Mouse (Mus musculus): ENCODE data around the gene Dbr1. TPM values are rescaled to one million over a fixed set of nuclear protein-coding genes. Genes with fewer than 3 reads are reported as not detected.

Dbr1 gene
- polyA plus RNA-seq, 1 experiment from 2014 or later: 29.1 TPM

DNA sequence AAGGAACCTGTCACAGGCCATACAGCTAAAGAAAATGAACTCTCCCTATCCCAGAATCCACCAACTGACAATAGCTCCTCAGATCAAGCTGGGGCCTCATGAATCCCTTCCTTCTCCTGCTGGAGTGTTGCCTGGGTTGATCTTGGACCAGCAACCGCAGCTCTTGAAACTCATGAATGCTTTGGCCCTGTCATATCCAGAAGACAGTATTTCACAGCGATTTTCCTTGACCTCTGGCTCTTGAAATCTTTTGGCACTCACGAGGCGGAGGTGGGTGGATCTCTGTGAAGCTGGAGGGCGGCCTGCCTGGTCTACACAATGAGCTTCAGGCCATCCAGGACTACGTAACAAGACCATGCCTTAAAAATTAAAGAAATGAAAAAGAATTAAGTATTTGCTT, 48.5 kb downstream of the Dbr1 start:
- no peak for ATAC-seq
- Histone ChIP-seq H3K27me3 (no peaks in the 10 kb centered on the region), H3K4me1 (replicated peaks) (peaks cover 6% of the 10 kb centered on the region), H3K9me3 (no peaks in the 10 kb centered on the region), H3K4me3 (replicated peaks) (no peak overlapping the region), H3K36me3 (no peaks in the 10 kb centered on the region), H3K9ac (replicated peaks) (no peak overlapping the region), H3K4me2 (replicated peaks) (no peak overlapping the region), H3K27ac (no peak overlapping the region)
- 85% methylated on average over 6 of the region's 6 CpGs for WGBS

DNA sequence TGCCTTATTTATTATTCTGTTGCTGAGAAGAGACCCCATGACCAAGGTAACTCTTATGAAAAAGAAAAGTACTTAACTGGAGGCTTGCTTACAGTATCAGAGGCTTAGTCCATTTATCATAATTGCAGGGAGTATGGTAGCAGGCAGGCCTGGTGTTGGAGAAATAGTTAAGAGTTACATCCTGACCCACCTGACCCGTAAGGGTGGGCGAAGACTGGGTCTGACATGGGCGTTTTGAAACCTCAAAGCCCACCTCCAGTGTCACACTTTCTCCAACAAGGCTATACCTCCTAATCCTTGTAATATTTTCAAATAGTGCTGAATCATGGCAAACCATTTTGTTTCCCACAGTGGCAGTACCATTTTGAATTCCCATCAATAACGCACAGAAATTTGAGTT, 53.0 kb downstream of the Dbr1 start:
- Histone ChIP-seq H3K36me3 (no peaks in the 10 kb centered on the region), H3K9ac (replicated peaks) (no peak overlapping the region), H3K27ac (no peak overlapping the region), H3K27me3 (no peaks in the 10 kb centered on the region), H3K4me3 (replicated peaks) (peak overlapping the region; percentile 51; the same call in 1 of the 2 replicates), H3K9me3 (no peaks in the 10 kb centered on the region), H3K4me2 (replicated peaks) (peak overlapping the region; percentile 72), H3K4me1 (replicated peaks) (peaks cover 36% of the 10 kb centered on the region)
- ATAC-seq: no peak
- WGBS: 54% methylated on average over 4 of the region's 4 CpGs

DNA sequence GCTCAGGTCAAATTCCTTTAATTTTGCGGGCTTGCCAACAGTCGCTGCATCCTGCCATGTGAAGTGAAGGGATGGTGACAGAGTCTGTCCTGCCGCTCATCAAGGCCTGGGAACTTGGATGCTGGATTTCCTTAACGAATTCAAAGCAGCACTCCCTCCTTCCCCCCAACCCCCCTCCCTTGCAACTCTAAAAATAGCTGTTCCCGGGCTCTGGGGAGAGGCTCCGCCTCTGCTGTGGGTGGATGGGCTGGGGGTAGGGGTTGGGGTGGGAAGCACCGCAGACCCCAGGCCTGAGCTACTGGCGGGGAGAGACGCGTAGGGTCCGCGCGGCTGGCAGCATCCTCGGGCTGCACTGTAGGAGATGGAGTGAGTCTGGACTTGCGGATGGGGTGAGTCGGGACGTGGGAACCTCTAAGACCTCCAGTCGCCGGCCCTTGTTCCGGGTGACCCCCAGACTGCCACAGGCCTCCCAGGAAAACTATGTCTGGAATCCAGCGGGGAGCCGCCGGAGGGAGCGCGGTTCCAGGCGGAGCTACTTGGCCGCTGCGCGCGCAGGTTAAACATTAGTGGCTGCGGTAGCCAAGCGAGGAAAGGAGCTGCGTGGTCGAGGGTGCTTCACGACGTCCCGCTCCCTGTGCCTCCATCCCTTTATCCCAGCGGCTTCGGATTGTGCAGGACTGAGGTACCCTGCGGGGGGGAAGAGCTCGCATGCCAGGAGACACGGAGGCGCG, 53.8 kb downstream of the Dbr1 start, which contains the start of gene Dzip1l:
Gene Dzip1l (plus strand): TSS at position 216 of the 731 bp plus-strand sequence.
- peak within 1 kb of the TSS; percentile 51 for H3K4me3 ChIP-seq (replicated peaks)
- 0 out of 2 replicates have a peak, but pooled peaks cover 3% of the 10 kb centered on the region for H3K36me3 ChIP-seq
- H3K9ac ChIP-seq (replicated peaks): peak within 1 kb of the TSS; percentile 73
- peak within 1 kb of the TSS; percentile 70 for H3K27ac ChIP-seq
- peak; percentile 94 for ATAC-seq
- peaks cover 36% of the 10 kb centered on the region for H3K4me1 ChIP-seq (replicated peaks)
- peak within 1 kb of the TSS; percentile 72 for H3K4me2 ChIP-seq (replicated peaks)
- H3K9me3 ChIP-seq: no peaks in the 10 kb centered on the region
- WGBS: under 1% methylated on average over 44 of the region's 44 CpGs
- no peaks in the 10 kb centered on the region for H3K27me3 ChIP-seq

DNA sequence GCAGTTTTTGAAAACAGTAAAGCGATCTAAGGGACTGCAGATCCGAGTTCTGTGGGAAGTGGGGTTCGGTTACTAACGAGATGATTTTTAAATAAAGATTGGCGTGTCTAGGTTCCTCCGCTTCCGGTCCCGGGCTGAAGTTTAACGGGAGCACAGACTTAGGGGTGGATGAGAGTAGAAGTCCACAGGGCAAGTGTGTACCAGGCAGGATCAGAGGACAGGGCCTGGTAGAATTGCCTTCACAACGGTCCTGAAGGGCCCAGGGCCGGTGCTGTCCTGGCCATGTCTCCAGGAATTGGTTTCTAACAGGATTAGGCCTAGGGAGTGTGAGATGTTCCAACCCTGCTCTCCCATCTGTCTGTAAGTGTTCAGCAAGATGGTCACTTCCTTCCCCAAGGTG, 54.5 kb downstream of the Dbr1 start:
- H3K9ac ChIP-seq (replicated peaks): peak overlapping the region; percentile 73
- H3K4me3 ChIP-seq (replicated peaks): peak overlapping the region; percentile 51
- 0 out of 2 replicates have a peak, but pooled peaks cover 3% of the 10 kb centered on the region for H3K36me3 ChIP-seq
- peak overlapping the region; percentile 70 for H3K27ac ChIP-seq
- H3K4me1 ChIP-seq (replicated peaks): peaks cover 36% of the 10 kb centered on the region
- H3K27me3 ChIP-seq: no peaks in the 10 kb centered on the region
- WGBS: under 1% methylated on average over 11 of the region's 11 CpGs
- H3K9me3 ChIP-seq: no peaks in the 10 kb centered on the region
- peak; percentile 48; the same call in 1 of the 2 replicates for ATAC-seq
- H3K4me2 ChIP-seq (replicated peaks): peak overlapping the region; percentile 72

DNA sequence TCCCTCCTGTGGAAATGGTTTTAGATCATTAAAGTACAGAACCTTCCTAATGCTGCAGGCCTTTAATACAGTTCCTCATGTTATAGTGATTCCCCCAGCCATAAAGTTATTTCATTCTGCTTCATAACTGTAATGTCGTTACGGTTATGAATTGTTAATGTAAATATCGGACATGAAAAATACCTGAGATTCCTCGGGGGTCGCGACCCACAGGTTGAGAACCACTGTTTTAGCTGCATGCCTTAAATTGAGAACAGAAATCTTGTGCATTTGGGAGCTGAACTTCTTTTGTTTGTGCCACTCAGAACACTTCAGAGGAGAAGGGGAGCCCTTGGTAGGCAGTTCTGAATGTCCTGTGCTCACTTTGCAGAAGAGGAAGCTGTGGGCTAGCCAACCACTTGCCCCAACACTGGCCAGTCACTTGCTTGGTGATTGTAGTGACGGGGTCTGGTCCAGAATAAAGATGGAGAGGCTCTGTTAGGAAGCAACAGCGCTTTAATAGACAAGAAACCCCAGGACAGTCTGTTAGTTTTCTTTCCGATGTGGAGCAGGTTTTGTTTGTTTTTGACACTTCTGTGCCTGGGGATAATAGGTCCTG, 55.0 kb downstream of the Dbr1 start:
- WGBS: 47% methylated on average over 9 of the region's 9 CpGs
- Histone ChIP-seq H3K27me3 (no peaks in the 10 kb centered on the region), H3K27ac (peak overlapping the region; percentile 70), H3K4me1 (replicated peaks) (peaks cover 36% of the 10 kb centered on the region), H3K36me3 (0 out of 2 replicates have a peak, but pooled peaks cover 3% of the 10 kb centered on the region), H3K9me3 (no peaks in the 10 kb centered on the region), H3K4me2 (replicated peaks) (peak overlapping the region; percentile 72), H3K4me3 (replicated peaks) (peak overlapping the region; percentile 51), H3K9ac (replicated peaks) (peak overlapping the region; percentile 73)
- no peak for ATAC-seq

DNA sequence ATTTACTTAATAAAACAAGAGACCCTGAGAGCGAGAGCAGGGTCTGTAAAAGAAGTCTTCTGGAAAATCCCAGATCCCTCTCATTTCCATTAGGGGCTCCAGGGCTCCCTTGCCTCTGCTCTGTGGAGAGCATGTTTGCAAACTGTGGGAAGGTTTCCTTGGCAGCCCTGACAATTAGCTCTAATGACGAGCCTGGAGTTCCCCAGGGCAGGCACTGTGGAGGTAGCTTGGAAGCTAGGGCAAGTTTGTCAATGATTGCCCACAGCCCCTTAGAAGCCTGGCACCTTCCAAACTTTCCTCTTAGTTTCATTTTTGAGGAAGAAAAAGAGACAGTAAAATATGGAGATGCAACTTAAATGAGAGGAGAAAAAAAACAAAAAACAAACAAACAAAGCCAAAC, 56.2 kb downstream of the Dbr1 start:
- Histone ChIP-seq H3K4me3 (replicated peaks) (no peak overlapping the region), H3K4me1 (replicated peaks) (peaks cover 36% of the 10 kb centered on the region), H3K27me3 (no peaks in the 10 kb centered on the region), H3K36me3 (0 out of 2 replicates have a peak, but pooled peaks cover 3% of the 10 kb centered on the region), H3K9ac (replicated peaks) (no peak overlapping the region), H3K27ac (0 out of 2 replicates have a peak overlapping the region, but pooled peaks have one; percentile 32), H3K4me2 (replicated peaks) (peak overlapping the region; percentile 33), H3K9me3 (no peaks in the 10 kb centered on the region)
- no peak for ATAC-seq
- 14% methylated on average over 2 of the region's 2 CpGs for WGBS

DNA sequence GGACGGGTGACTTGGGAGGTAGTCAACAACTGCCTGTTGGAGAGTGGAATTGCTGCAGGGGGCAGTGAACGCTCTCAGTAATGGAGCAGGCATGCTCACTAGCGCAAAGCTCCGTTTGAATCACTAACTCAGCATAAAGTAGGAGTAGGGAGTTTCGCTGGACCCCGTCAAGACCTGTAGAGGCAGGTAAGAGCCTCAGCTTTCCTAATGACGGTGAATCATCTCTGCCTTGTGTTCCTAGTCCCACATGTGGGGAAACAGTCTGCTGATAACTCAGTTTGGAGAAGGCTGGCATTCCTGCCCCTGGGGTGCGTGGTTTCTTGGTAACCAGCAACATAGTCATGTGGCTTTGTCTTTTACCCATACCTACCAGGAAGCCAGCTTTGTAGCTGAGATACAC, 56.7 kb downstream of the Dbr1 start:
- no peak for ATAC-seq
- Histone ChIP-seq H3K27me3 (no peaks in the 10 kb centered on the region), H3K4me1 (replicated peaks) (peaks cover 36% of the 10 kb centered on the region), H3K36me3 (peaks cover 6% of the 10 kb centered on the region; the same call in 1 of the 2 replicates), H3K4me2 (replicated peaks) (peak overlapping the region; percentile 33), H3K9ac (replicated peaks) (no peak overlapping the region), H3K27ac (no peak overlapping the region), H3K4me3 (replicated peaks) (no peak overlapping the region), H3K9me3 (no peaks in the 10 kb centered on the region)
- WGBS: 37% methylated on average over 8 of the region's 8 CpGs

Other genes starting within 250 kb of the Dbr1 start
- 0.30 and 0.46 TPM in 2 replicates for gene Esyt3, start 217.2 kb upstream of the Dbr1 start, polyA plus RNA-seq (2015; fragmentation: Nextera tagmentation; extraction: Ambion mirVana)
- gene Mras, start 138.4 kb upstream of the Dbr1 start, polyA plus RNA-seq (2015; fragmentation: Nextera tagmentation; extraction: Ambion mirVana): 43.8 and 46.0 TPM in 2 replicates
- 0.55 TPM in 1 of 2 replicates, not detected in the other for gene Nme9, start 124.3 kb upstream of the Dbr1 start, polyA plus RNA-seq (2015; fragmentation: Nextera tagmentation; extraction: Ambion mirVana)
- 61.8 and 68.2 TPM in 2 replicates for gene Armc8, start 6.9 kb upstream of the Dbr1 start, polyA plus RNA-seq (2015; fragmentation: Nextera tagmentation; extraction: Ambion mirVana)
- gene A4gnt, start 36.7 kb downstream of the Dbr1 start, polyA plus RNA-seq (2015; fragmentation: Nextera tagmentation; extraction: Ambion mirVana): not detected in 2 replicates
- gene Dzip1l, start 53.7 kb downstream of the Dbr1 start, polyA plus RNA-seq (2015; fragmentation: Nextera tagmentation; extraction: Ambion mirVana): 11.1 and 12.8 TPM in 2 replicates
- gene Cldn18, start 141.5 kb downstream of the Dbr1 start, polyA plus RNA-seq (2015; fragmentation: Nextera tagmentation; extraction: Ambion mirVana): 0.12 TPM in 1 of 2 replicates, not detected in the other